Mouse (Mus musculus) forebrain, embryonic 16.5 days (tissue): Measurements from ENCODE around the gene Vasn. TPM values are rescaled to one million over a fixed set of nuclear protein-coding genes. Genes with fewer than 3 reads are reported as not detected.
"Not testable (repeated sequence)": the region's sequence is repeated elsewhere in the genome, so short reads cannot be mapped to it uniquely, and the experiment has no call there.

Experiments
- ATAC-seq: fragments of 200-750 bp; cut with Nextera tagmentation; 2 replicates; pipeline ENCODE4 v1.8.0; 2017; ENCODE audit warnings: mild to moderate bottlenecking, moderate library complexity
- H3K27ac ChIP-seq: fragments of 300-500 bp; sonication (generic); 2 replicates; pipeline ENCODE4 v1.5.1; 2014; ENCODE audit warnings: low read length, control low read depth
- H3K27me3 ChIP-seq: fragments of 300-500 bp; sonication (generic); replicated peaks from 2 replicates; pipeline ENCODE4 v1.6.1; 2014; ENCODE audit warnings: low read length; ENCODE audit not compliant: control insufficient read depth, insufficient read depth
- H3K36me3 ChIP-seq: fragments of 300-500 bp; sonication (generic); 2 replicates; pipeline ENCODE4 v1.6.1; 2014; ENCODE audit not compliant: control insufficient read depth, insufficient read depth
- H3K4me1 ChIP-seq: fragments of 300-500 bp; sonication (generic); replicated peaks from 2 replicates; pipeline ENCODE4 v1.6.1; 2014; ENCODE audit warnings: low read length; ENCODE audit not compliant: control insufficient read depth, insufficient read depth
- H3K4me2 ChIP-seq: fragments of 300-500 bp; sonication (generic); 2 replicates; pipeline ENCODE4 v1.6.1; 2014; ENCODE audit warnings: mild to moderate bottlenecking, low read length, control low read depth
- H3K4me3 ChIP-seq: fragments of 300-500 bp; sonication (generic); replicated peaks from 2 replicates; pipeline ENCODE4 v1.5.1; 2014; ENCODE audit warnings: mild to moderate bottlenecking, low read length, control low read depth
- H3K9ac ChIP-seq: fragments of 300-500 bp; sonication (generic); replicated peaks from 2 replicates; pipeline ENCODE4 v1.6.1; 2014; ENCODE audit warnings: low read depth, low read length, control low read depth
- H3K9me3 ChIP-seq: fragments of 300-500 bp; sonication (generic); 2 replicates; pipeline ENCODE4 v1.6.1; 2016; ENCODE audit warnings: low read length; ENCODE audit not compliant: control insufficient read depth
- WGBS: fragments of 180-500 bp; shearing (Covaris S2); extraction: QIAGEN DNeasy Blood & Tissue Kit; methylation state at CpG from one replicate; pipeline ENCODE4 v1.1.7; 2014; 5-methylcytosine and 5-hydroxymethylcytosine counted together
- polyA plus RNA-seq: library from polyadenylated mRNA; unstranded; fragments of >200 nt; fragmentation: Nextera tagmentation; extraction: Ambion mirVana; gene quantifications from 2 replicates; pipeline ENCODE4 v1.2.1, GENCODE M21; 2015

Vasn gene
- polyA plus RNA-seq, 1 experiment from 2014 or later, result 3.2 TPM

GRCm38 (mm10) chr16:4670317-4670716, 30.6 kb downstream of the Vasn start:
- Histone ChIP-seq H3K4me3 (no peak overlapping the region), H3K27ac (no peak overlapping the region), H3K27me3 (no peaks in the 10 kb centered on the region), H3K36me3 (0 out of 2 replicates have a peak, but pooled peaks cover 3% of the 10 kb centered on the region), H3K9me3 (no peaks in the 10 kb centered on the region), H3K4me2 (no peak overlapping the region), H3K9ac (no peak overlapping the region), H3K4me1 (no peaks in the 10 kb centered on the region)
- no peak for ATAC-seq
- 80% methylated on average over 5 of the region's 5 CpGs for WGBS

DNA sequence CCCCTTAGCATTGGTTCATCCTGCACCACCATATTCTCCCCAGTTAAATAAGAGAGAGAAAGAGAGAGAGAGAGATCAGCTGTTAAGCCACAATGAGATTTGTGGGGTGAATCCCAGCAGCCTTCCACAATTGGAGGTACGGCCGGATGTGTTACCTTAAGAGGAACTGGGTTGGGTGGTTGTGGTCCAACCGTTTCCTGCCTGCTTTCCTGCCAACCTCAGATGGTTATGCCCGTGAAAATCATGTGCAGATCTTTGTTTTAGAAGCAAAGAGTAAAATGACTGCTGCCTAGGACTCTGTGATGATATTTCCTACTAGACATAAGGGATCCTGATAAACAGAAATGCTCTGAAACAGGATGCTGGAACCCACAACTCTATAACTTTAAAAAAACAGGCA, 34.4 kb downstream of the Vasn start:
- Histone ChIP-seq H3K4me2 (no peak overlapping the region), H3K27me3 (no peaks in the 10 kb centered on the region), H3K4me3 (no peak overlapping the region), H3K9me3 (no peaks in the 10 kb centered on the region), H3K27ac (no peak overlapping the region), H3K36me3 (peaks cover 5% of the 10 kb centered on the region; the same call in 1 of the 2 replicates), H3K9ac (no peak overlapping the region), H3K4me1 (peaks cover 7% of the 10 kb centered on the region; the same call in 1 of the 2 replicates)
- no peak for ATAC-seq
- WGBS, result 92% methylated on average over 4 of the region's 4 CpGs

GRCm38 (mm10) chr16:4676836-4677235, 37.1 kb downstream of the Vasn start:
- Histone ChIP-seq H3K4me1 (peaks cover 9% of the 10 kb centered on the region; the same call in 1 of the 2 replicates), H3K4me3 (no peak overlapping the region), H3K9me3 (no peaks in the 10 kb centered on the region), H3K27me3 (no peaks in the 10 kb centered on the region), H3K4me2 (no peak overlapping the region), H3K36me3 (peaks cover 5% of the 10 kb centered on the region; the same call in 1 of the 2 replicates), H3K9ac (no peak overlapping the region), H3K27ac (no peak overlapping the region)
- 95% methylated on average over 5 of the region's 5 CpGs for WGBS
- ATAC-seq, result no peak

DNA sequence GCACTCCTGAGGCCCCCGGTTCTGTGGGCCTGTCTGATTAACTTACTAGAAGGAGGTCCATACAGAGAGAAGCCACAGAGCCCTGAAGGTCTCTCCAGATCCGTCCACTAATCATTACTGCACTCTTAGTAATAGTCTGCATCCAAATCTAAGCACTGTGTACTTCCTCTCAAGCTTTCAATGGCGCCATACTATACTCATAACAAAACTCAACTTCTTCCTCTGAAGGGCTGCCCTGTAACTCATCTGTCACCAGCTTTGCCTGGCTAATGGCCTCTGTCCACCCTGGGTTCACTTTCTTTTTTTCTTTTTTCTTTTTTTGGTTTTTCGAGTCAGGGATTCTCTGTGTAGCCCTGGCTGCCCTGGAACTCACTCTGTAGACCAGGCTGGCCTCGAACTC, 38.3 kb downstream of the Vasn start:
- Histone ChIP-seq H3K4me2 (no peak overlapping the region), H3K4me3 (no peak overlapping the region), H3K27me3 (no peaks in the 10 kb centered on the region), H3K4me1 (peaks cover 11% of the 10 kb centered on the region), H3K9me3 (no peaks in the 10 kb centered on the region), H3K27ac (no peak overlapping the region), H3K36me3 (peaks cover 5% of the 10 kb centered on the region; the same call in 1 of the 2 replicates), H3K9ac (no peak overlapping the region)
- no peak for ATAC-seq
- WGBS, result 85% methylated on average over 5 of the region's 5 CpGs

GRCm38 (mm10) chr16:4679121-4680018, 39.6 kb downstream of the Vasn start, which contains the start of gene Coro7:
TSS of gene Coro7 (minus strand) at chr16:4679777.
- ATAC-seq, result peak; percentile 89
- WGBS, result under 1% methylated on average over 47 of the region's 47 CpGs
- Histone ChIP-seq H3K9ac (peak within 1 kb of the TSS; percentile 72), H3K27me3 (no peaks in the 10 kb centered on the region), H3K27ac (no peak within 1 kb of the TSS), H3K36me3 (peaks cover 5% of the 10 kb centered on the region; the same call in 1 of the 2 replicates), H3K9me3 (no peaks in the 10 kb centered on the region), H3K4me3 (peak within 1 kb of the TSS; percentile 73), H3K4me1 (peaks cover 14% of the 10 kb centered on the region), H3K4me2 (peak within 1 kb of the TSS; percentile 96)

DNA sequence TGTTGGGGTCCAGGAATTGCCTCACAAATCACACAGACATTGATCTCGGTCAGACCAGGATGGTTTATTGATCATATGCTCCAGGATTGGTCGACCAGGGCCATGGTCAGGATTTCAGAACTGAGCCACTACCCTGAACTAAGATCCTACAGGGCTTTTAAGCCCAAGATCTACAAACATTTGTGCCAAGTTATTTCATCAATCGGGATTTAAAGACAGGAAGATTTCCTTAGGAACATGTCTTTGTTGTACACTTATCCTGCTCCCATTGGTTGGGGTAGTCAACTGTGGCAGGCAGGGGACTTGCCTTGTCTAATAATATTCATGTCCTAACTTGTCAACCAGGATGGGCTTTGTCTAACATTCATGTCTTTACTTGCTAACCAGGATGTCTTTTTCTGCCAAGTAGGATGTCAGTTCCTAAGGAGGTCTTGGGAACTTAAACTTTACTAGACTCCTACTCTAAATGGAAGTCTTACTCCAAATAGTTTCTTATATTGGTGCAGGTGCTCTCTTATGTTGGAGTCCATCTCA, 41.2 kb downstream of the Vasn start:
- H3K9me3 ChIP-seq, H3K27ac ChIP-seq, ATAC-seq, H3K9ac ChIP-seq, H3K4me3 ChIP-seq, H3K36me3 ChIP-seq, H3K4me2 ChIP-seq, H3K27me3 ChIP-seq: not testable (repeated sequence)
- WGBS, result 83% methylated on average over 3 of the region's 3 CpGs
- peaks cover 24% of the 10 kb centered on the region for H3K4me1 ChIP-seq

DNA sequence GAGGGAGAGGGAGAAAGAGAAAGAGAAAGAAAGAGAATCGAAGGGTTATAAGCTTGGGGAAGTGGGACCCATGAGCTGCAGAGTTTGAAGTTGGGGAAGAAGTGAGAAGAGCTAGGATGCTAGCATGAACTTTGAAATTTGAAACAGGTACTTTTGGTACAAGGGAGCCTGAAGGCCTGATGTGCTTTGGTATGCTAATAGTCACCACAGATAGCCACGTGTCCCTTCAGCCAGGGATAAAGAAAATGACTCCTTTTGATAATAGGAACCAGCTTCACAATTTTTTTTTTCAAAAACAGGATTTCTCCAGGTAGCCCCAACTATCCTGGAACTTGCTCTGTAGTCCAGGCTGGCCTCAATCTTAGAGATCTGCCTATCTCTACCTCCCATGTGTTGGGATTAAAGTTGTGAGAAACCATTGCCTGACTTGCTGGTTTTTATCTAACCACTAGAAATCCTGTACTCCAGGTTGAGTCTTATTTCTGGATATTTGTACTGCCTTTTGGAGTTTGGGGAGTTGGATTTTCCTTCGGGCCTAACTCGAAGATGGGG, 43.0 kb downstream of the Vasn start:
- H3K27ac ChIP-seq, result no peak overlapping the region
- peaks cover 24% of the 10 kb centered on the region for H3K4me1 ChIP-seq
- 83% methylated on average over 4 of the region's 4 CpGs for WGBS
- no peaks in the 10 kb centered on the region for H3K27me3 ChIP-seq
- no peaks in the 10 kb centered on the region for H3K9me3 ChIP-seq
- H3K4me3 ChIP-seq, result peak overlapping the region; percentile 93; the same call in 1 of the 2 replicates
- peak overlapping the region; percentile 95; the same call in 1 of the 2 replicates for H3K4me2 ChIP-seq
- no peak for ATAC-seq
- no peak overlapping the region for H3K9ac ChIP-seq
- 0 out of 2 replicates have a peak, but pooled peaks cover 1% of the 10 kb centered on the region for H3K36me3 ChIP-seq

DNA sequence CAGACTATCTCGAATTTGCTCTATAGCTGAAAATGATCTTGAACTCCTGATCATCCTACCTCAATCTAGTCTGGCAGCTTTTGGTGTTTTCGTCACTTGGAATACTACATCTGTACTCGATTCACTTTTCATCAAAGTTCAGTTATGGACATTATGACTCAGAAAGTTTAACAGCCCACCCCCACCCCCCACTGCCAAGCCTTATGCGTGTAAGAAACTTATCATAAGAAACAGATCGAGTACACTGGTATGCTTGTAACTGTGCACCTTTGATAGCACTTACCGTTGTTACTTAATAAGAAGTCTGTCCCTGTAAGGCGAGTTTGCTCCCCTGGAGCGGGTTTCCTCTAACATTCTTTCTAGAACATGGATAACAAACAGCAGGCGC, 43.4 kb downstream of the Vasn start:
- WGBS, result 38% methylated on average over 9 of the region's 9 CpGs
- ATAC-seq, result no peak
- H3K36me3 ChIP-seq, result 0 out of 2 replicates have a peak, but pooled peaks cover 3% of the 10 kb centered on the region

More for the DNA sequence above, 43.4 kb downstream of the Vasn start:
- Histone ChIP-seq H3K4me3 (peak overlapping the region; percentile 93), H3K9ac (peak overlapping the region; percentile 96), H3K4me1 (peaks cover 24% of the 10 kb centered on the region), H3K9me3 (no peaks in the 10 kb centered on the region), H3K27me3 (no peaks in the 10 kb centered on the region), H3K27ac (peak overlapping the region; percentile 81), H3K4me2 (peak overlapping the region; percentile 95)
